Mouse (Mus musculus): Measurements from ENCODE around the gene Bzw2. TPM values are rescaled to one million over a fixed set of nuclear protein-coding genes. Genes with fewer than 3 reads are reported as not detected.
"Not testable (repeated sequence)": the region's sequence is repeated elsewhere in the genome, so short reads cannot be mapped to it uniquely, and the experiment has no call there.

Gene Bzw2
- polyA plus RNA-seq (2014; fragmentation: Nextera tagmentation; extraction: Ambion mirVana): 425 and 430 TPM in 2 replicates

DNA sequence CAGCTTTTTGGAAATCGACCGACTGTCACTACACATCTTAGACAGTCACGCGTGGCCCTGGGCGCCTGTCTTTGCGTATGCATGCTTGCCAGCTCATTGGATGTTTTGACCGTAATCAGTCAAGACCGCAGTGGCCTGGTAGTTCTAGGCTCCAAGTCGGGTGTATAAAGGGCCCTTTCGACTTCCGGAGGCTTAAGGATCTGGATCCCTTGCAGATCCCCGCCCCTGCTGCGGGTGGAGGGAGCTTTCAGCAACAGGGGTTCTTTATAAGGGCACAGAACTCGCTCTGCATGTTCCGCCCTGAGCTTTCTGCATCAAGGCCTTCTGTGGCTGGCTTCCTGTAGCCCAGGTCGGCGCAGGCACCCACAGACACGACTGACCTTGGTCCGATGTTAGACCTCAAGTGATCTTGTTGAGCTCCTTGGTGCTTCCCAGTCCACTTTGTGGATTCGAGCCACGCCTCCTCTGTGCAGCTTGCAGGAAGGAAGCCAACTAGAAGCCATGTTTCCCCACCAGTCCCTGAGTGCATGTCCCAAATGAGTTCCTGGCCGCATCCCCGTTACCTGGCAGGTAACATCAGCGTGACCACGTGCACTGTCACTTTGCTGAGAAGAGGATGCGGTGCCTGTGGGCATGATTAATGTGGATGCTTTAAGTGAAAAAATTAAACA, at the start of gene Bzw2:
Gene Bzw2 (minus strand): TSS at position 443 of the 671 bp plus-strand sequence.
- Histone ChIP-seq H3K4me3 (ENCODE audit: low read depth, low read length) (peak within 1 kb of the TSS; percentile 67), H3K9ac (replicated peaks; ENCODE audit: low read depth, low read length) (peak within 1 kb of the TSS; percentile 86), H3K4me2 (ENCODE audit: low read depth, low read length) (peak within 1 kb of the TSS; percentile 51), H3K9me3 (ENCODE audit: control insufficient read depth, low read length) (no peaks in the 10 kb centered on the region), H3K27me3 (ENCODE audit: control insufficient read depth, insufficient read depth, low read length) (no peaks in the 10 kb centered on the region; the same call in 1 of the 2 replicates), H3K36me3 (ENCODE audit: control insufficient read depth, insufficient read depth, low read length) (no peaks in the 10 kb centered on the region), H3K4me1 (ENCODE audit: control insufficient read depth, insufficient read depth, low read length) (peaks cover 18% of the 10 kb centered on the region), H3K27ac (ENCODE audit: low read depth, low read length) (peak within 1 kb of the TSS; percentile 82)
- 3% methylated on average over 26 of the region's 26 CpGs for WGBS
- ATAC-seq (ENCODE audit: low read depth): peak; percentile 7

- WGBS: 35% methylated on average over 9 of the region's 9 CpGs
- no peaks in the 10 kb centered on the region for H3K36me3 ChIP-seq (ENCODE audit: control insufficient read depth, insufficient read depth, low read length)
- H3K27me3 ChIP-seq (ENCODE audit: control insufficient read depth, insufficient read depth, low read length): no peaks in the 10 kb centered on the region
- H3K4me2 ChIP-seq (ENCODE audit: low read depth, low read length): peak overlapping the region; percentile 36
- H3K9ac ChIP-seq (replicated peaks; ENCODE audit: low read depth, low read length): no peak overlapping the region
- ATAC-seq (ENCODE audit: low read depth): peak; percentile 98
- peaks cover 6% of the 10 kb centered on the region; the same call in 1 of the 2 replicates for H3K4me1 ChIP-seq (ENCODE audit: control insufficient read depth, insufficient read depth, low read length)
- no peaks in the 10 kb centered on the region for H3K9me3 ChIP-seq (ENCODE audit: control insufficient read depth, low read length)
- peak overlapping the region; percentile 12; the same call in 1 of the 2 replicates for H3K4me3 ChIP-seq (ENCODE audit: low read depth, low read length)
- peak overlapping the region; percentile 34; the same call in 1 of the 2 replicates for H3K27ac ChIP-seq (ENCODE audit: low read depth, low read length)
Measured at GRCm38 (mm10) chr12:36207072-36207799, 49.4 kb upstream of the Bzw2 start.

GRCm38 (mm10) chr12:36205579-36206119, 47.8 kb upstream of the Bzw2 start:
- not testable (repeated sequence) for H3K27ac ChIP-seq (ENCODE audit: low read depth, low read length); H3K4me1 ChIP-seq (ENCODE audit: control insufficient read depth, insufficient read depth, low read length); H3K9me3 ChIP-seq (ENCODE audit: control insufficient read depth, low read length); ATAC-seq (ENCODE audit: low read depth); H3K4me3 ChIP-seq (ENCODE audit: low read depth, low read length); H3K36me3 ChIP-seq (ENCODE audit: control insufficient read depth, insufficient read depth, low read length); H3K27me3 ChIP-seq (ENCODE audit: control insufficient read depth, insufficient read depth, low read length); H3K9ac ChIP-seq (replicated peaks; ENCODE audit: low read depth, low read length); H3K4me2 ChIP-seq (ENCODE audit: low read depth, low read length)
- 52% methylated on average over 5 of the region's 5 CpGs for WGBS

- H3K36me3 ChIP-seq (ENCODE audit: control insufficient read depth, insufficient read depth, low read length): peaks cover 47% of the 10 kb centered on the region
- no peak overlapping the region for H3K27ac ChIP-seq (ENCODE audit: low read depth, low read length)
- no peak overlapping the region for H3K4me3 ChIP-seq (ENCODE audit: low read depth, low read length)
- 0 out of 2 replicates have a peak, but pooled peaks cover 7% of the 10 kb centered on the region for H3K9me3 ChIP-seq (ENCODE audit: control insufficient read depth, low read length)
- H3K4me1 ChIP-seq (ENCODE audit: control insufficient read depth, insufficient read depth, low read length): no peaks in the 10 kb centered on the region
- H3K4me2 ChIP-seq (ENCODE audit: low read depth, low read length): no peak overlapping the region
- ATAC-seq (ENCODE audit: low read depth): no peak
- no peak overlapping the region for H3K9ac ChIP-seq (replicated peaks; ENCODE audit: low read depth, low read length)
- 95% methylated on average over 7 of the region's 7 CpGs for WGBS
- H3K27me3 ChIP-seq (ENCODE audit: control insufficient read depth, insufficient read depth, low read length): no peaks in the 10 kb centered on the region
Measured at GRCm38 (mm10) chr12:36194976-36195375, 37.1 kb upstream of the Bzw2 start.

DNA sequence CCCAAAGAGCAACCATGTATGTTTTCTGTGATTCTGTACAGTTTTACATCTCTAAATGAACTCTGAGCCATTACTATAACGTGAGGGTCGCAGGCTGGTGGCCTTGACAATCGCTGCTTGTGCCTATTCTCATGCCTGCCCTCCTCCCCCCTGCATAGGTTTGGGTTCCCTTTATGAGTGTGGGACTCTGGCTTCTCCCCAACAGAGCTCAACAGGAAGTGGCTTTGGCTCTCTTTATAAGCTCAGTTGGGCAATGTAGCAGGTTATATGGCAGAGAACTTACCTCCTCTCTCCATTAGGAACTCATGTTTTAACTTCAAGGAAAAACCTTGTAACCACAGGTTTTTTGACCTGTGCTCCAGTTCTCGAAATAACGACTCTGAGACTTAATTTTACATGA, 32.5 kb upstream of the Bzw2 start:
- no peak for ATAC-seq (ENCODE audit: low read depth)

GRCm38 (mm10) chr12:36189610-36190009, 31.7 kb upstream of the Bzw2 start:
- WGBS: 94% methylated on average over 3 of the region's 3 CpGs
- Histone ChIP-seq H3K4me1 (ENCODE audit: control insufficient read depth, insufficient read depth, low read length) (no peaks in the 10 kb centered on the region), H3K27me3 (ENCODE audit: control insufficient read depth, insufficient read depth, low read length) (no peaks in the 10 kb centered on the region), H3K9me3 (ENCODE audit: control insufficient read depth, low read length) (no peaks in the 10 kb centered on the region), H3K9ac (replicated peaks; ENCODE audit: low read depth, low read length) (no peak overlapping the region), H3K4me3 (ENCODE audit: low read depth, low read length) (no peak overlapping the region), H3K36me3 (ENCODE audit: control insufficient read depth, insufficient read depth, low read length) (peaks cover 45% of the 10 kb centered on the region), H3K4me2 (ENCODE audit: low read depth, low read length) (no peak overlapping the region), H3K27ac (ENCODE audit: low read depth, low read length) (no peak overlapping the region)
- no peak for ATAC-seq (ENCODE audit: low read depth)

More for the DNA sequence above, 32.5 kb upstream of the Bzw2 start:
- Histone ChIP-seq H3K4me3 (ENCODE audit: low read depth, low read length) (no peak overlapping the region), H3K27ac (ENCODE audit: low read depth, low read length) (no peak overlapping the region), H3K9ac (replicated peaks; ENCODE audit: low read depth, low read length) (no peak overlapping the region), H3K27me3 (ENCODE audit: control insufficient read depth, insufficient read depth, low read length) (no peaks in the 10 kb centered on the region), H3K4me1 (ENCODE audit: control insufficient read depth, insufficient read depth, low read length) (no peaks in the 10 kb centered on the region), H3K9me3 (ENCODE audit: control insufficient read depth, low read length) (no peaks in the 10 kb centered on the region), H3K36me3 (ENCODE audit: control insufficient read depth, insufficient read depth, low read length) (peaks cover 50% of the 10 kb centered on the region), H3K4me2 (ENCODE audit: low read depth, low read length) (no peak overlapping the region)
- 89% methylated on average over 5 of the region's 5 CpGs for WGBS

GRCm38 (mm10) chr12:36187081-36187480, 29.2 kb upstream of the Bzw2 start:
- ATAC-seq (ENCODE audit: low read depth): no peak
- H3K9me3 ChIP-seq (ENCODE audit: control insufficient read depth, low read length): no peaks in the 10 kb centered on the region
- peaks cover 42% of the 10 kb centered on the region for H3K36me3 ChIP-seq (ENCODE audit: control insufficient read depth, insufficient read depth, low read length)
- H3K4me1 ChIP-seq (ENCODE audit: control insufficient read depth, insufficient read depth, low read length): no peaks in the 10 kb centered on the region
- no peak overlapping the region for H3K4me2 ChIP-seq (ENCODE audit: low read depth, low read length)
- whole genome bisulfite sequencing: 75% methylated on average over 6 of the region's 6 CpGs
- no peak overlapping the region for H3K9ac ChIP-seq (replicated peaks; ENCODE audit: low read depth, low read length)
- no peak overlapping the region for H3K27ac ChIP-seq (ENCODE audit: low read depth, low read length)
- no peaks in the 10 kb centered on the region for H3K27me3 ChIP-seq (ENCODE audit: control insufficient read depth, insufficient read depth, low read length)
- H3K4me3 ChIP-seq (ENCODE audit: low read depth, low read length): no peak overlapping the region

- H3K27me3 ChIP-seq (ENCODE audit: control insufficient read depth, insufficient read depth, low read length): no peaks in the 10 kb centered on the region
- no peak overlapping the region for H3K27ac ChIP-seq (ENCODE audit: low read depth, low read length)
- peaks cover 17% of the 10 kb centered on the region for H3K36me3 ChIP-seq (ENCODE audit: control insufficient read depth, insufficient read depth, low read length)
- H3K9me3 ChIP-seq (ENCODE audit: control insufficient read depth, low read length): no peaks in the 10 kb centered on the region
- H3K4me1 ChIP-seq (ENCODE audit: control insufficient read depth, insufficient read depth, low read length): no peaks in the 10 kb centered on the region
- no peak overlapping the region for H3K4me3 ChIP-seq (ENCODE audit: low read depth, low read length)
- H3K9ac ChIP-seq (replicated peaks; ENCODE audit: low read depth, low read length): no peak overlapping the region
- no peak overlapping the region for H3K4me2 ChIP-seq (ENCODE audit: low read depth, low read length)
- no peak for ATAC-seq (ENCODE audit: low read depth)
- 87% methylated on average over 6 of the region's 6 CpGs for WGBS
Measured at GRCm38 (mm10) chr12:36182570-36182969, 24.7 kb upstream of the Bzw2 start.

DNA sequence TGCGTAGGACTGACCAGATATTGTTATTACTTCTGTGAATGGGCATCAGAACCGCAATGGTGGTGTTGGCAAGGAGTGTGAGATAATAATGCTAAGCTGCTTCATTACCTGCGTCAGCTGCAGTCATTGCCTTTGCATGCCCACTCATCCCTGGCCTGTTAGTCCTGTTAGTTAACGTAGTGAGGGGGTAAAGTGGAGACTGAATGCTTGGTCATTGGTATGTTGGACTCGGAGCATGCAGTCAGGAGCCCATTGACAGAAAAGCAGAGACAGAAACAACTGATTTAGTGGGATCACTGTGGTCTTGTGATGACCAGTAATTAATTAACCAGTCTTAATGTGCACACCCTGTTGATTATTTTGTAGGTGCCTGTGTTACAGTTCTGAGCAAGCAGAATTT, 19.3 kb upstream of the Bzw2 start:
- no peak overlapping the region for H3K27ac ChIP-seq (ENCODE audit: low read depth, low read length)
- H3K27me3 ChIP-seq (ENCODE audit: control insufficient read depth, insufficient read depth, low read length): no peaks in the 10 kb centered on the region
- no peak overlapping the region for H3K4me2 ChIP-seq (ENCODE audit: low read depth, low read length)
- ATAC-seq (ENCODE audit: low read depth): no peak
- peaks cover 14% of the 10 kb centered on the region for H3K36me3 ChIP-seq (ENCODE audit: control insufficient read depth, insufficient read depth, low read length)
- WGBS: 94% methylated on average over 5 of the region's 5 CpGs
- no peak overlapping the region for H3K4me3 ChIP-seq (ENCODE audit: low read depth, low read length)
- no peaks in the 10 kb centered on the region for H3K9me3 ChIP-seq (ENCODE audit: control insufficient read depth, low read length)
- no peak overlapping the region for H3K9ac ChIP-seq (replicated peaks; ENCODE audit: low read depth, low read length)
- no peaks in the 10 kb centered on the region for H3K4me1 ChIP-seq (ENCODE audit: control insufficient read depth, insufficient read depth, low read length)
